Mouse (Mus musculus) G1E (cell line): ENCODE measurements around the gene Npw. TPM values are rescaled to one million over a fixed set of nuclear protein-coding genes. Genes with fewer than 3 reads are reported as not detected.
A peak's percentile ranks its signal among the peaks of the same experiment; 100 is the strongest.

Source experiments
- ATAC-seq: 2 replicates; pipeline ENCODE4 v1.8.0; 2016; ENCODE audit warnings: mild to moderate bottlenecking; ENCODE audit not compliant: insufficient number of reproducible peaks, poor library complexity, low FRiP score, severe bottlenecking; ENCODE audit errors: extremely low read depth
- DNase-seq: peaks from one replicate; pipeline ENCODE4 v3.0.0; 2012; ENCODE audit warnings: low spot score
- H3K27me3 ChIP-seq: 2 replicates; pipeline ENCODE4 v1.6.1; 2012; ENCODE audit warnings: mild to moderate bottlenecking, low read length, inconsistent platforms; ENCODE audit not compliant: insufficient read depth
- H3K36me3 ChIP-seq: replicated peaks from 2 replicates; pipeline ENCODE3; 2012; ENCODE audit warnings: mild to moderate bottlenecking, inconsistent platforms
- H3K4me1 ChIP-seq: 2 replicates; pipeline ENCODE4 v1.6.1; 2012; ENCODE audit warnings: low read depth, low read length, inconsistent platforms, mixed read lengths; ENCODE audit not compliant: insufficient read depth
- H3K4me3 ChIP-seq: 2 replicates; pipeline ENCODE4 v1.5.1; 2012; ENCODE audit warnings: low read depth, mild to moderate bottlenecking, inconsistent platforms, low read length, moderate library complexity, mixed read lengths
- H3K9me3 ChIP-seq: replicated peaks from 2 replicates; pipeline ENCODE4 v1.6.1; 2012; ENCODE audit warnings: inconsistent platforms
- CTCF ChIP-seq: IDR thresholded peaks from 2 replicates; pipeline ENCODE4 v1.5.1; 2012; ENCODE audit warnings: low read depth, low read length, inconsistent platforms, mixed read lengths
- GATA1 ChIP-seq: IDR thresholded peaks from 2 replicates; pipeline ENCODE4 v1.6.1; 2012; ENCODE audit warnings: borderline replicate concordance, low read length, inconsistent platforms, mixed read lengths
- GATA2 ChIP-seq: IDR thresholded peaks from 2 replicates; pipeline ENCODE4 v1.6.1; 2012; ENCODE audit warnings: low read depth, low read length, inconsistent platforms, borderline replicate concordance
- POLR2AphosphoS5 ChIP-seq: IDR thresholded peaks from 2 replicates; pipeline ENCODE4 v1.6.1; 2012; ENCODE audit warnings: low read depth, low read length, inconsistent platforms; ENCODE audit not compliant: insufficient replicate concordance
- TAL1 ChIP-seq: conservative IDR thresholded peaks from 2 replicates; pipeline ENCODE4 v1.6.1; 2012; ENCODE audit warnings: low read depth, low read length, inconsistent platforms, mixed read lengths
- polyA plus RNA-seq: library from polyadenylated mRNA; stranded (reverse); fragments of >175 nt; gene quantifications from 2 replicates; pipeline ENCODE4 v1.2.3, GENCODE M21; 2012
- total RNA-seq, 2 experiments: library from RNA; stranded (forward) in 1 of 2; stranded (reverse) in 1 of 2; fragments of 200-1000 nt in 1 of 2; fragments of >200 nt in 1 of 2; fragmentation: Nextera tagmentation in 1 of 2; gene quantifications; 2 replicates each; pipeline ENCODE4 v1.2.3; 2014 to 2017

The Npw gene
- total and polyA plus RNA-seq, 3 experiments: not detected

DNA sequence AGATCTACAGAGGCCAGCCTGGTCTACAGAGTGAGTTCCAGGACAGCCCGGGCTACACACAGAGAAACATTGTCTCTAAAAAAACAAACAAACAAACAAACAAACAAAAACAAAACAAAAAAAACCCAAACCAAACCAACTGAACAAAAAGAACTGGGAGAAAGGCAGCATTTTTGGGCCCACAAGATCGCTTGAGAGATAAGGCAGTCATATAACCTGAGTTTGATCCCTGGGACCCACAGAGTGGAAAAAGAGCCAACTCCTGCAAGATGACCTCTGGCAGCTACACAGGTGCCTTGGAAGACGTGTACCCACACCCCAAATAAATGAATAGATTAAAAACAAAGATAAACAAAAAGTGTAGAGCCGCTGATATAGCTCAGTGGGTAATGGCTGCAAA, 3.3 kb downstream of the Npw start:
- DNase-seq (no peak), ATAC-seq (no peak)
- Histone ChIP-seq H3K27me3 (peaks cover 62% of the 10 kb centered on the region), H3K9me3 (no peaks in the 10 kb centered on the region), H3K4me3 (no peak overlapping the region), H3K4me1 (peaks cover 5% of the 10 kb centered on the region), H3K36me3 (no peaks in the 10 kb centered on the region)
- TF ChIP-seq GATA1: no peak
- no peak for TF ChIP-seq CTCF
- TF ChIP-seq GATA2: no peak
- no peak for TF ChIP-seq POLR2AphosphoS5
- no peak for TF ChIP-seq TAL1

- DNase-seq (no peak), ATAC-seq (no peak)
- no peak overlapping the region for H3K4me3 ChIP-seq
- peaks cover 10% of the 10 kb centered on the region for H3K4me1 ChIP-seq
- H3K27me3 ChIP-seq: peaks cover 68% of the 10 kb centered on the region
- no peaks in the 10 kb centered on the region for H3K36me3 ChIP-seq
- TF ChIP-seq GATA2: no peak
- no peak for TF ChIP-seq TAL1
- TF ChIP-seq CTCF: no peak
- TF ChIP-seq GATA1: no peak
- no peak for TF ChIP-seq POLR2AphosphoS5
- H3K9me3 ChIP-seq: no peaks in the 10 kb centered on the region
Observed at GRCm38 (mm10) chr17:24653967-24654710, 4.1 kb downstream of the Npw start.

DNA sequence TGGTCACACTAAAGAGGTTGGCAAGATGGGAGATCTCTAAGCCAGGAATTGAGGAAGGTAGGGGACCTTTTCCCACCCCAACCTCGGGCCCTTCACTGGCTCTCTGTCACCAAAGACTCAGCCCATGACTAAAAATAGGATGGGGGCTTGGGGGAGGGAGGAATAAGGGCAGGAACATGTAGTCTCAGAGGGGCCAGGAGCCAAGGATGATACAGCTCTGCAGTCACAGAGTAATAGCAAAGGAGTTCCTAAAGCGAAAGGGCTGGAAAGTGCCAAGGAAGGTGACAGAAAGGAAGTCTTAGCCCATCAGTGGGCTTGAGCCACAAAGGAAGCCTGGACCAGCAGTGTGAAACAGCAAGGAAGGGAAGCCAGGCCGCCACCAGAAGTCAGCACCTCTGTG, 6.4 kb downstream of the Npw start:
- no peak overlapping the region for H3K4me3 ChIP-seq
- ATAC-seq: no peak
- H3K4me1 ChIP-seq: peaks cover 10% of the 10 kb centered on the region
- TF ChIP-seq TAL1: no peak
- TF ChIP-seq POLR2AphosphoS5: no peak
- TF ChIP-seq GATA1: no peak
- no peak for TF ChIP-seq GATA2
- no peak for TF ChIP-seq CTCF
- no peaks in the 10 kb centered on the region for H3K36me3 ChIP-seq
- no peak for DNase-seq
- H3K27me3 ChIP-seq: peaks cover 69% of the 10 kb centered on the region
- H3K9me3 ChIP-seq: no peaks in the 10 kb centered on the region

GRCm38 (mm10) chr17:24650766-24651165, 7.5 kb downstream of the Npw start:
- DNase-seq: no peak
- TF ChIP-seq GATA2: no peak
- no peak for TF ChIP-seq TAL1
- TF ChIP-seq CTCF: no peak
- no peak for TF ChIP-seq POLR2AphosphoS5
- no peak for TF ChIP-seq GATA1
- no peak for ATAC-seq
- no peak overlapping the region for H3K4me3 ChIP-seq
- H3K4me1 ChIP-seq: peaks cover 10% of the 10 kb centered on the region
- no peaks in the 10 kb centered on the region for H3K36me3 ChIP-seq
- H3K27me3 ChIP-seq: peaks cover 74% of the 10 kb centered on the region
- no peaks in the 10 kb centered on the region for H3K9me3 ChIP-seq

DNA sequence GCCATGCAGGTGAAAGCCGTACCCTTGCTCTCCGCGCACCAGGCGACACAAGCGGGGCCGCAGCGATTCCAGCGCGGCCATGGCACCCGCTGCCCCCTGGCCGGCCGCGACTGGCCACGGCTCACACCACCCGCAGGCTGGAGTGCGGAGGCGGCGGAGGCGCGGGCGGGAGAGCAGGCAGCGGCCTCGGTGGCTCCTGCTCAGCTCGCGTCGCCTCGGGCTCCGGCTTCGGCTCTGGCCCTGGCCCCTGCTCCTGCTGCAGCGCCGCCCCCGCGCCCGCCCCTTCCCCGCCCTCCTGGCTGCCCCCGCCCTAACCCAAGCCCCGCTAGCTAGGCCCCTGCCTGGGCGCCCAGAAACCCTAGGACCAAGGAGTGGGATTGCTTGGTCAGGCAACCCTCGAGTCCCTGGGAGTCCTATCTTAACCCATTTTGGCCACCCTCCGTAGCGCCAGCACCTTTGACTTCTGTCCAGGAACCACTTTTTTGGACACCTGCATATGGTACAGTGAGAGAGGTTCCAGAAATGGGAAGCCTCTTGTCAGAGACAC, 8.1 kb downstream of the Npw start, which contains the start of gene Slc9a3r2:
Gene Slc9a3r2, minus strand, starts transcription at position 258 of the 547 bp plus-strand sequence.
- H3K9me3 ChIP-seq: no peaks in the 10 kb centered on the region
- TF ChIP-seq POLR2AphosphoS5 (no peak), GATA2 (no peak), GATA1 (no peak), CTCF (no peak), TAL1 (no peak)
- DNase-seq: no peak
- H3K4me3 ChIP-seq: peak within 1 kb of the TSS; percentile 63; the same call in 1 of the 2 replicates
- H3K4me1 ChIP-seq: peaks cover 10% of the 10 kb centered on the region
- no peaks in the 10 kb centered on the region for H3K36me3 ChIP-seq
- no peak for ATAC-seq
- H3K27me3 ChIP-seq: peaks cover 80% of the 10 kb centered on the region

DNA sequence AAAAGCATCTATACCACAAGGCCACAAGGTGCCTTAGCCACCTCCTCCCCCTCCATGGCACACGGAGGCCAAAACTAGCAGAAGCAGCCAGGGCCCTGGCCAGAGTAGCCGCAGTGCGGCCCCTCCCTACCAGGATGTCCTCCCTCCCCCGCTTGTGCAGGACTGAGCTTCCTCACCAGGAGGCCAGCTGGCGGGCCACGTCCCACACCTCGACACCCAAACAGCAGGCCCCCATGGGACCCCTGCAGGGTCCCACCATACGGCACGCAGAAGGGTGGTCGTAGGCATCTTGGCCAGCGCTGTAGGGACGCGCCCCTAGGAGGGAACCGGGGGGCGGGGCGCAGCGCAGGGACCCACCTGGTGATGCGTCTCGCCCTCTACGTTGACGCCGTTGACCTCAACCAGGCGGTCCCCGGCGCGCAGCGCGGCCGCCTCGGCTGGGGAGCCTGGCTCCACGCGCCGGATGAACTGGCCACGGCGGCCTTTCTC, 8.6 kb downstream of the Npw start:
- peak overlapping the region; percentile 63; the same call in 1 of the 2 replicates for H3K4me3 ChIP-seq
- H3K36me3 ChIP-seq: no peaks in the 10 kb centered on the region
- TF ChIP-seq GATA1 (no peak), POLR2AphosphoS5 (no peak), CTCF (no peak), GATA2 (no peak), TAL1 (no peak)
- ATAC-seq: no peak
- no peaks in the 10 kb centered on the region for H3K9me3 ChIP-seq
- DNase-seq: no peak
- peaks cover 10% of the 10 kb centered on the region for H3K4me1 ChIP-seq
- peaks cover 86% of the 10 kb centered on the region for H3K27me3 ChIP-seq
